Mouse (Mus musculus) yolk sac, embryonic 10.5 days (tissue): ENCODE results near the gene Zfp672.
"Not testable (repeated sequence)": the region's sequence is repeated elsewhere in the genome, so short reads cannot be mapped to it uniquely, and the experiment has no call there.

Source experiments
- DNase-seq: peaks from one replicate; pipeline ENCODE4 v3.0.0-alpha.2; 2017; ENCODE audit warnings: low spot score

Zfp672 gene

DNA sequence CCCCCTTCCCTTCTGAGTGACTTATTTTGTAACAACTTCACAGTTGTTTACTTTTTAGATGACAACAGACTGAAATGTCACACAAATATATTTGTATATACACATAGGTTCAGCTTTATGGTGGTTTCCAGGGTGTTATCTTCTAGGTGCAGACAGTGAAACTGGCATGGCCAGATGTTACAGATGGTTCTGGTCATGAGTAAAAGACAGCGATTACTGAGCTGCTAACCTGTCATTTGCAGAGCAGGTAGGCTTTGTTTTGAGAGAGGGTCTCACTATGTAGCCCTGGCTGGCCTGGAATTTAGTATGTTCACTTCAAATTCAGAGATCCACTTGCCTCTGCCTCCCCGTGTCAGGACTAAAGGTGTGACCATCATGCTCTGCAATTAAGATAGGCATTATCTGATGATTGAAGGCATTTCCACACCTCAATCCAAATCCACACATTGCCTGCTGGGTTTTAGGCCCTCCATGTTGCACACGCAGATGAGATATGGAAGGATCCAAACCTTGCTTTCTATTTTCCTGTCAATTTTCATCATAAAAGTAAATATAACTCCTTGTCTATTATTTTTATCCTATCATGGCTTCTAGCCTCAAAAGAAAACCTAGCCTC, 5.4 kb downstream of the Zfp672 start:
- DNase-seq = no peak

DNA sequence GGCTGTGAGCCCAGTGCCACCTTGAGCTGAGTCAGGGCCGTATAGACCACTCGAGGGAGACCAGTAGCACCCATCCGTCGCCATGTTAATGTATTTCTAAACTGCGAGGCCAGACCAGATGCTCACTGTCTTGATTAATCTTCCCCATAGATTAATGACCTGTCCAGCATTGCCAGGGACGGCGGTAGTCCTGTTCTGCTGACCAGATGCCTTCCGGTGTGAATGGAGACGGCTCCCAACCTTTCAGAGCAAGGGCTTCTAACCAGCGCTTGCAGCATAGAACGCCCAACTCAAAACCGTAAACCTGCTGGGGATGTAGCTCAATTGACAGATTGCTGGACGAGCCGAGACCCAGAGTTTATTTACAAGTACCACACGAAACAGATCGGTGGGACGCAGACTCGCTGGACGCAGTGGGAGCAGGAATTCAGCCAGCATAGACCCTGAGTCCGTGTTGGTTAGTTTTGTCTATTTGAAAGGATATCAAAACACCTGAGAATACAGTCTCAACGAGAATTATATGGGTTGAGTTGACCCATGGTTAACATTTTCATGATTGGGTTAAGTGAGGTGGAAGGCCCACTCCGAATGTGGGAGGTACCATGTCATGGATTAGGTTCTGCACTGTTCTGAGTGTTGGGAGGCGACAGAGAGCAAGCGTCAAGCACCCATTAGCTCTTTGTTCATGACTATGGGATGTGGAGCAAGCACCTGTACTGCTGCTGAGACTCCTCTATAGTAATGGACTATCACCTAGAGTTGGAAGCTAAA, 6.4 kb downstream of the Zfp672 start:
- no peak for DNase-seq

DNA sequence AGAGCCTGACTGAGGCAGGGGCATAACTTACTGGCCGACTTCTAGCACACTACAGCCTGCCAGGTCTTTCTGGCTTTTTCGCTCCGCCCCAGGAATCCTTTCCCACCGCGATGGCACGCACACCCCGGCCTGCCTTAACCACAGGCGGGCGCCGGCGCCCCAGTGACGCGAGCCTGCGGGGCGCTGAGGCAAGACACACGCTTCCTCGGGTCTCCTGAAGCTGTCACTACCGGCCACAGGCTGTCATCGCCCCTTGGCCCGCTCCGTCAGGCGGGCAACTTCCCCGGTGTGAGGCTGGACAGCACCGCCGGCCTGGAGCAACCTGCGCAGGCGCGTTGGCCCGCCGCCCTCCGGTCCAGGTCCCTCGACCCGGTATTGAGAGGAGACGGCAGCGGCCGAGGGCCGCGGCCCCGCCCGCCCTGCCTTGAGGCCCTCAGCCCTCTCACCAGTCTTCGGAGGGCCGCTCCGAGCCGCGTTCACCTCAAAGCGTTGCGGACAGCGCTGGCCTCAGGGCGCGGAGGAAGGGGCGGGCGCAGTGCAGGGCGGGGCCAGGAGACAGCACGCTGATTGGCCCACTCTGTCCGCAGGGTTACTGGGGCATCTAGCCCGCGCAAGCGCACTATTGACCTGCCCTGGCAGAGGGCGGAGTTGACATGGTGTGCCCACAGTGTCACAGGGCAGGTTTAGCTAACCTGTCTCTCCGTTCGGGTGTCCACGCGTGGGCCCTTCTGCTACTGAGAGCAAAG, 7.1 kb downstream of the Zfp672 start:
- DNase-seq = peak; percentile 98

DNA sequence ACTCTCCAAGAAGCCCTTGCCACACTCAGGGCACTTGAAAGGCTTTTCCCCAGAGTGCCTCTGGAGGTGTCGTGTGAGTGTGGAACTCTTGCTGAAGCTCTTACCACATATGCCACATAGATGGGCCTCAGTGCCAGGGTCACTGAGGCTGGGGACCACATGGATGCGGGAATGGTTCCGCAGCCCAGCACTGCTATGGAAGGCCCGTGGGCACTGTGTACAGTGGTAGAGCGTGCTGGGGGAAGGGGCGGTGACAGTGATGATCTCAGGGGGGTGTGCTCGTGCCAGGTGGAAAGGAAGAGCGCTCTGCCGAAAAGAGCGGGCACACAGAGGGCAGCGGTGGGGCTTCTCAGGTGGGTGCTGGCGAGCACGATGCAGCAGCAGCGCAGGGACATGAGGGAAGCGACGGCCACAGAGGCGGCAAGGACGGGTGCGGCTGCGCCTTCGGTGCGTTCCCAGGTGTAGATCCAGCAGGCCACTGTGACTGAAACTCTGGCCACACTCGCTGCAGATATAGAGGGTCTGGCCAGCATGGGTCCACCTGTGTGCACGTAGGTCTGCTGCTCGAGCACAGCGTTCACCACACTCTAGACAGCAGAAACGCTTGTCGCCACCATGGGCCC, 13.3 kb downstream of the Zfp672 start:
- no peak for DNase-seq

DNA sequence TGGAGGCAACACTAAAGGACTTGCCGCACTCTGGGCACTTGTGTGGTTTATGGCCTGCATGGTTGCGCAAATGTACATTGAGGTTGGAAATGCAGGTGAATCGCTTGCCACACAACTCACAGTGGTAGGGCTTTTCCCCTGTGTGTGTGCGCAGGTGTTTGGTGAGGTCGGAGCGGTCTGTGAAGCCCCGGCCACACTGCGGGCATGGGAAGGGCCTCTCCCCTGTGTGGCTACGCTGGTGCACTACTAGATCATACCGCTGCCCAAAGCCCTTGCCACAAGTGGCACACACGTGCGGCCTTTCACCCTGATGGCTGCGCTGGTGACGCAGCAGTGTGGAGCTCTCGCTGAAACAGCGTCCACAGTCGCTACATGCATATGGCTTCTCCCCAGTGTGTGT, 13.8 kb downstream of the Zfp672 start:
- no peak for DNase-seq

DNA sequence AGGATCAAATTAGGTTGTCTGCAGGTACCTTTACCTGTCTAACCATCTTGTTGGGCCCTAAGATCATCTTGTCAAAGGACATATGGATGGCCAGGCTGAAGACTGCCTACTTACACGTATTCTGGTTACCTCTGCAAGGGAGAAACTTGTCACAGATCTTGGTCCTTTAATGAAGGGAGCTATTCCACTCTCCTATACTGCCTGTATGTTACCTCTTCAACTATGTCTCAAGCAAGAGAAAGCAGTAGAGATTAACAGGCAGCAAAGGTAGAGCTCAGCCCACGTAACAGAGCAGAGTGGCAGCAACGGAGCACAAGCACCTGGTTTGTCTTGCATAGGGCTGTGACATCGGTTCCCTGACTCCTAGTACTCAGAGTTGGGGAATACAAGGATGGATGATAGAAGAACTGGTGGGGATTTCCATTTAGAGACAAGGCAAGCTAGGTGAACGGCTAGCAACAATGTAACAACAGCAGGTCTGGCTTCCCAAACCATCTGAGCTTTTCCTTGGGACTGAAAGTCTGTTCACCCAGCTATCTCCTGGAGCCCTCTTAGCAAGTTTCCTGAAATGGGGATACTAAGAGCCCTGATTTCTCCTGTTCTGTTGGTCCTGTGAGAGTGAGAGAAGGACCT, 14.5 kb downstream of the Zfp672 start:
- DNase-seq = no peak

DNA sequence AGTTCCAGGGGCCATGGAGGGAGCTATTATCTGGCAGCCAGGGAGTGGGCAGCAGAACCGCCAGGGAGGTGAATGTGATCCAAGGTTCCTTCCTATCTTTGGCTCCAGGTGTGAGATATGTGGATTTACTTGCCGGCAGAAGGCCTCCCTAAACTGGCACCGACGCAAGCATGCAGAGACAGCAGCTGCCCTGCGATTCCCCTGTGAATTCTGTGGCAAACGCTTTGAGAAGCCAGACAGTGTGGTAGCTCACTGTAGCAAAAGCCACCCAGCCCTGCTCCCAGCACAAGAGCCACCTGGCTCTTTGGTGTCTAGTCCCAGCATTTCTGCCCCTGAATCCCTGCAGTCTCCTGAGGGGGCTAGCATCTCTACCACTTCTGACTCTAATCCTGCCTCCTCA, 16.1 kb downstream of the Zfp672 start:
- no peak for DNase-seq

DNA sequence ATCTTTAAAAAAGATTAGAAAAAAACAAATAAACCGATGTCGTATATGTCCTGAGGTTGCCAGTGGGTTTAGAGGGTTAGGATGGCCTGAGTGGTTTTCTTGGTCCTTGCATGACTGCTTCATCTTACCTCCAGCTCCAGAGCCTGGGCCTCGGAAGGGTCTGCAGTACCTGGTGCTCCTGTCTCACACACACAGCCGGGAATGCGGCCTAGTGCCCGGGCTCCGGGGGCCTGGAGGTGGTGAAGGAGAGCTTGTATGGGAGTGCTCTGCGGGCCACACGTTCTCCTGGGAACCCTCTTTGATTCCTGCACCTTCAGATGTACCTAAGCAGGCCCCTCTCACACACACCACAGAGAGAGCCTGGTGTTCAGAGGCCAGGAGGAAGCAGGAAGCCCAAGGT, 21.5 kb downstream of the Zfp672 start:
- no peak for DNase-seq

DNA sequence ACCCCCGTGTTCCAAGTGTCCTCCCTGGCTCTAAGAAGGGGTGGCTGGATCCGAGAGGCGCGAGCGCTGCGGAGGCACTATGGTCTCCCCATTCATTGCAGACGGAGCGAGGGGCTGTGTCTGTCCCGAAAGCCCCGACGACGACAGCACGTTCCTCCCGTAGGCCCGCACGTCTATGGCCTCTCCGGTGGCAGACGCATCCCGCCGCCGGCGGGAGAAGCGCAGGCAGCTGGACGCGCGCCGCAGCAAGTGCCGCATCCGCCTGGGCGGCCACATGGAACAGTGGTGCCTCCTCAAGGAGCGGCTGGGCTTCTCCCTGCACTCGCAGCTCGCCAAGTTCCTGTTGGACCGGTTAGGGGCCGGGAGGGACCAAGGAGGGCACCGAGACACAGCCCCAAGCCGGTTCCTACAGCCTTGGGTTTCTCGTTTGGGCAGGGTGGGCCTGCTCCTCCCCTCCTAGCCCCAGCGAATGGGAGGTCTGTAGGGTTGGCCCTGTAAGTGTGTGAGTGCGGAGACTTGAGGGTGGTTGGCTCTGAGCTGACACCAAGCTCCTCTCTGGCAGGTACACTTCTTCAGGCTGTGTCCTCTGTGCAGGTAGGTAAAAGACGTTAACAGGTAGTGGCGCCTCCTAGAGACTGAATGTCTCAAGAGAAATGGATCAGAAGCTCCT, 22.6 kb downstream of the Zfp672 start:
- DNase-seq = peak; percentile 68

DNA sequence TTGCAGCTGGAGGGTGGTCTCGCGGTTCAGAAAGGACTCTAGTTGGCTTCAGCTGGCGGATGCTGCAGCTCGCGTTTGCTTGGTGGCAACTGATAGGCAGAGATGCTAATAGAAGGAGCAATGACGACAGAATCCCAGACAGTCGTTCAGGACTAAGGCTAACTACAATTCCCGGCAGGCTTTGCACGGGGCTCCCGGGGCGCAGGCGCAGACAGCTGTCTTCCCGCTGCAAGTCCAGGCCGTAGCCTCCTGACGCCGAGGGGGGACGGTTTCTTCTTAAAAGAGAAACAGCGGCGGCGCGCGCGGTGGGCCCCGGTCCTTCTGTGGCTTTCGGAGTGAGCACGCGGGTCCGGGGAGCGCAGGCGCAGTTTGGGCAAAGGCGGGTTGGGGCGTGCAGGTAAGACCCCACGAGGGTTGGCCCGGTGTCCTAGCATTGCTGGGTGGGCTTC, 23.3 kb downstream of the Zfp672 start, which contains the start of gene Zfp692:
Gene Zfp692, plus strand, starts transcription at position 210 of the 449 bp plus-strand sequence.
- peak; percentile 94 for DNase-seq

DNA sequence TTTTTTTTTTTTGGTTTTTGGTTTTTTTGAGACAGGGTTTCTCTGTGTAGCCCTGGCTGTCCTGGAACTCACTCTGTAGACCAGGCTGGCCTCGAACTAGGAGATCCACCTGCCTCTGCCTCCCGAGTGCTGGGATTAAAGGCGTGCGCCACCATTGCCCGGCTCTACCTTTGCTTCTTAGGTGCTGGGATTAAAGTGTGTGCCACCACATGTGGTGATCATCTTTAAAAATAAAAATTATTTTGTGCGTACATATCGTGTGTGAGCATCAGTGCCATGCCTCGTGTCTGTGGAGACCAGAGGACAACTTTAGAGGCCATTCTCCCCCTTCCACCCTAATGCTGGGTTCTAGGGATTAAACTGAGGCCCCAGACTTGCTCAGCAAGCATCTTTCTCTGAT, 24.8 kb downstream of the Zfp672 start:
- not testable (repeated sequence) for DNase-seq

DNA sequence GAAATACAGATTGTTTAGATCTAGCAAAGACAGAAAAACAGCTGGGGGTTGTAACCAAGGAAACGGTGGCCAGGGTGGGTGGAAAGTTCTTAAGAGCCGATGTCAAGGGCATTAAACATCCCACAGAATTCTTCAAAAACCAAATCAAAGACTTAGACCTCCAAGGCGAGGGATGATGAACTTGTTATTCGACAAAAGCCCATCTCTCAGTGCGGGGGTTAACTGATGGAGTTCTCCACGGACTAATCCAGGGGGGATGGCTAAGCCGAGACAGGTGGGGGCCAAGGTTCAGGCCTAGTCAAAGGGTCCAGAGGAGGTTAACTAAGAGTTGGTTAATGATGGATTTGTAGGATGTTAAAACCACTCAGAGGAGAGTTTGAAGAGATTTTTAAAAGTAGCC, 26.5 kb downstream of the Zfp672 start:
- DNase-seq = no peak

DNA sequence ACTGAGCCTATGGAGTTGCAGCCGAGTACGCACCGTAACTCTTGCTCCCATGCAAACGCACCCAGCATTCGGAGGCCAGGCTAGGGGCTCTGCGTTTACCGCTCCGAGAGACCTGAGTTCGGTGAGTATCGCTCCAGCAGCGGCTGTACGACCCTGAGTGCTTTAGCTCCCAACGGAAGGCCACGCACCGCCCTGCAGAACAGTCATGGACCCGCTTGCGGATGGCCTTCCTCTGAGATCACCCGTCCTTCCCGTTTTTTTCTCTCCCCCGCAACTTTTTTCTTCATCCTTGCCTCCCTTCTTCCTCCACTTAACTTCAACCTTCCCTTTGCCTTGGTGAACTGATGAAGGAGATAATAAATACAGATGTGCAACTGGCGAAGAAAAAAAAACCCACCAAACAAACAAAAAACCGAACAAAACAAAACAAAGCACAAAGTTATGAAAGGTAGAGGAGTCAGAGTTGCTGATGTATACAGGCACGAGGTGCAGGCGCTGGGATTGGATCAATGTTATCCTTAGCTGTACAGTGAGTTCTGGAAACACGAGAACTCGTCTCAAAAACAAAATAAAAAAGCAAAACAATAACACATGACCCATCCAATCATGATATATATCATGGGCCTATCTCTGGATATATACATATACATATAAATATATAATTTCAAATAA, 27.2 kb downstream of the Zfp672 start:
- DNase-seq = no peak

DNA sequence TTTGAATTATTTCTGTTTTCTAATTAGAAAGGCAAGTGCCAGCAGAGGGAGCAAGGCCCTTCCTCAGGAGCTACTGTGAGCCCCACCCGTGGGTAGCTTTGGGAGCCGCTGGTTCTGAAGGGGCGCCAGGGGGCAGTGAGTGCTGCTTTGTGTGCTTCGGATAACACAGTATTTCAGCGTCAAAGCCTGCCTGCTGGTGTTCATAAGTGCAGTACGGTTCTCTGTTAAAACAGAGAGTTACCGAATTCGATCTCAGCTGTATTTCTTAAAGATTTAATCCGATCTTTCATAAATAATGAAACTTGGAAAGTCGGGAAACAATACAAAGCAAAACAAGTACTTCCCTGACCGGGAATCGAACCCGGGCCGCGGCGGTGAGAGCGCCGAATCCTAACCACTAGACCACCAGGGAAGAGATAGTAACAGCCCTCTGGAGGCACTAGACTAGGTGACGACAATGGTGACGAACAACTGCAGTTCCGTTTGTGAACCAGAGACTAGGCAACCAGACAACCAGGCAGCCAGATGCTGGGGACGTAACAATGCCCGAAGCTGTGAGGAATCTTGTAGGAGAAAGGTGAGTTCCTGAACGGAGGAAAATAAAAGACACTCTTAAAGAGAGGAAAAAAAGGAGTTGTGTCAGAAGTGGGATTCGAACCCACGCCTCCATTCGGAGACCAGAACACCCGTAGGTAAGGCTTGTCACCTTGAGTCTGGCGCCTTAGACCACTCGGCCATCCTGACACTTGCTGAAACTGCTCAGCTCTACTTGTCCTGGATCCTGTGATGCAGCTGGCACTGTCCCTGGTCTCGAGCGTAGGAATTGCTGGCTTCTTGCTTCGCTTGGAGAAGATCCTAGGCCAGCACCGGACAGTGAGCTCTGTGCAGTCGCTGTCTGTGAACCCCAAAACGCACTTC, 28.0 kb downstream of the Zfp672 start:
- DNase-seq = peak; percentile 99

DNA sequence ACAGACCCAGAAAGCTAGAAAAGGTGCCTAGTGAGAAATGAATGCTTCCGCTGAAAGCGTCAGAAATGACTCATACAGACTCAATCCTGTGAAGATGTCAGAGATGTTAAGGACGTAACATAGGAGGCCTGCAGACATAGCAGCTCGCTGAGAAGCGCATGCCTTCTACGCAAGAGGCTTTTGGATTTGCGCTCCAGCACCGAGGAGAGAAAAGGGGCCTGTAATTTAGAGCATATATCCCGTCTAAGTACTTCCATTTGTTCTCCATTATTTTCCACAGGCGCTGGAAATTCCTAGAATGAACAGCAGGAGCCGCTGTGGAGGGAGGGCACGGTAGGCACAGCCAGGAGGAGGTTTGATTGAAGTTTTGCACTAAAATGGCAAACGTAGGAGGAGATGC, 29.1 kb downstream of the Zfp672 start:
- peak; percentile 73 for DNase-seq

DNA sequence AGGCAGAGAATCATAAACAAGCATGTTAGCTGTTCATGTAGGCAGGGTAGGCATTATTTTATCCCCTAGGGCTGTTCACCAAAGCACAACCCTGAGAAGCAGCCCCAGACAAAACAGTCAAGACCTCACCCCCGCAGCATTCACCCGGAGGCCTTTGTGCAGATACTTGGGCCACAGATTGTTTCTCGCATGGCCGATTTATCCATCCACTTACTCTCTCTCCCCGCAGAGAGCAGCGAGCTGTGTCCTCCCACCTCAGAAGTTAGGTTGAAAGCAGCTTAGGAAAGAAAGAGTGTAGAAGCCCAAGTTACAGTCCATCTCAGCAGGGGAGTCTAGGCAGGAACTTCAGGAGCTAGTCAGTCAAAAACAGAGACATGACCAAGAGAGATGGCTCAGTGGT, 32.7 kb downstream of the Zfp672 start:
- no peak for DNase-seq

DNA sequence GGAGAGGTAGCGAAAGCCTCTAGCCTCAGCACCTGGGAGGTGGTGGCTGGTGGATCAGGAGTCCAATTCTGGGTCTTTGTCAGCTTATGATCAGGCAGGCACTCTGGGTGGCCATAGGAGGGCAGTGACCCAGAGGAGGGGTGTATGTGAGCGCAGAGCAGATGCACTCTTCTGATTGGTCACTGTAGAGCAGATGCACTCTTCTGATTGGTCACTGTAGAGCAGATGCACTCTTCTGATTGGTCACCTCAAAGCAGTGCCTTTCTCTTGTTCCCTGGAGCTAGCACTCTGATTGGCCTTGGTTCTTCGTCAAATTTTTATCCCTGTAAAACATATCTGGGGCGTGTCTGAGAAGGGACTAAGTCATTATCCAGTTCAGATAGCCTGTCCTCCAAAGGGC, 37.3 kb downstream of the Zfp672 start:
- no peak for DNase-seq

DNA sequence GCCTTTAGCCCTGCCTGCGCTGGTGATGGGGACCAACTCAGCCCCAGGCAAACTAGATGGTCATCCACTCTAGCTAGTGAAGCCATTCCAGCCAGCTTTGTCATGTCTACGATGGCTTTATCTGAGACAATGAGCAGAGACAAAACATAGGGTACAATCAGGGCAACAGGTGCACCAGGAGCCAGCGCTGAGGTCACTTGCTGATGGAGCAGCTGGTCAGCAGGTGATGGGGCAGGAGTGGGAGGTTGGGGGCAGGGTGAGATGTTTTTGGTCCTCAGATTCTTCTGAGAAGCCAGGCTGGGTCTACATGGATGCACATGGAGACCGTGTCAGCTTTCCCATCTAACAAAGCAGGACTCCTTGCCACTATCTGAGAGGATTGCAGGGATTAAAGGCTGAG, 39.3 kb downstream of the Zfp672 start:
- no peak for DNase-seq

DNA sequence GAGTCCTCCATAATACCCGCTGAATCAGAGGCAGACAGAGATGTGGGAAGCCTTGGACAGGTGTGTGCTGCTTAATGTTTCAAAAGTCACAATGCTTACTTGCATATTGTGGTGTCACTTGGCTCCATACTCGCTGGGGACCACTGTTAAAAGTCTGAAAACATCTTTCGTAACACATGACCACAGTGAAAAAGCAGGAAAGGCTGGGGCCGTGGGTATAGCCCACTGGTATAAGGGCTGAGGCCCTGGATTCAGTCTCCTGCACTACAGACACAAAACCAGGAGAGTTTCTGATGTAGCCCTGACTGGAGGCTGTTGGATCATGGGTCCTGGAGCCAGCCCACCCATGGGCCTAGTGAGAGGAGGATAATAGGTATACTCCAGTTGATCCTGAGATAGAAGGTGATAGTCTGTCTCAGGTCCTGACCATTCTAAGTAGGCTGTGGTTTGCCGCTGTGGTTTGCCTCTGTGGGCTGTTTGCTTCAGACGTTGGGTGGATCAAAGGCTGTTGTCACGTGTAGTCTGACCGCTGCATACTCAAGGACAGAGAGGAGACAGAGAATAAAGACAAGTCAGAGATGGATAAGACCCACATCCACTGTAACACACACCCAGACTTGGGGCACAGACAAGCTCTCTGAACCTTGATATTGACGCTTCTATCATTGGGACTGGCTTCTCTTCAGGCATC, 40.0 kb downstream of the Zfp672 start:
- no peak for DNase-seq
